Mouse (Mus musculus) megakaryocyte, embryonic 14.5 days (primary cell): Measurements from ENCODE around the gene Cpa4. TPM values are rescaled to one million over a fixed set of nuclear protein-coding genes. Genes with fewer than 3 reads are reported as not detected.

ENCODE experiments used
- H3K27me3 ChIP-seq: replicated peaks from 2 replicates; pipeline ENCODE3; 2012; ENCODE audit warnings: inconsistent platforms
- H3K36me3 ChIP-seq: replicated peaks from 2 replicates; pipeline ENCODE3; 2012; ENCODE audit warnings: low read length, inconsistent platforms, mixed read lengths
- H3K4me1 ChIP-seq: 2 replicates; pipeline ENCODE4 v1.6.1; 2012; ENCODE audit warnings: inconsistent platforms
- H3K4me3 ChIP-seq: replicated peaks from 2 replicates; pipeline ENCODE3; 2012; ENCODE audit warnings: moderate library complexity, mild to moderate bottlenecking, inconsistent platforms
- H3K9me3 ChIP-seq: 2 replicates; pipeline ENCODE4 v1.6.1; 2012; ENCODE audit warnings: inconsistent platforms
- FLI1 ChIP-seq: IDR thresholded peaks from 2 replicates; pipeline ENCODE4 v1.6.1; 2012; ENCODE audit warnings: low read length, inconsistent platforms, mixed read lengths
- GATA1 ChIP-seq: IDR thresholded peaks from 3 replicates; pipeline ENCODE4 v1.6.1; 2012; ENCODE audit warnings: mixed read lengths, low read length, inconsistent platforms, borderline replicate concordance
- polyA plus RNA-seq: library from polyadenylated mRNA; stranded (reverse); fragments of >175 nt; gene quantifications from 2 replicates; pipeline ENCODE4 v1.2.3, GENCODE M21; 2012; ENCODE audit warnings: low replicate concordance; ENCODE audit not compliant: insufficient read depth

Gene Cpa4
- polyA plus RNA-seq, 1 experiment: not detected

- H3K4me1 ChIP-seq: no peaks in the 10 kb centered on the region
- TF ChIP-seq GATA1 (no peak), FLI1 (no peak)
- no peaks in the 10 kb centered on the region for H3K36me3 ChIP-seq
- no peak overlapping the region for H3K4me3 ChIP-seq
- H3K27me3 ChIP-seq: peaks cover 23% of the 10 kb centered on the region
- no peaks in the 10 kb centered on the region for H3K9me3 ChIP-seq
These were observed 36.9 kb downstream of the Cpa4 start for GRCm38 (mm10) chr6:30605111-30605510.

- Histone ChIP-seq H3K4me1 (no peaks in the 10 kb centered on the region), H3K27me3 (peaks cover 24% of the 10 kb centered on the region), H3K36me3 (no peaks in the 10 kb centered on the region), H3K9me3 (no peaks in the 10 kb centered on the region), H3K4me3 (no peak overlapping the region)
- TF ChIP-seq GATA1: no peak
- TF ChIP-seq FLI1: no peak
These were observed 37.5 kb downstream of the Cpa4 start for GRCm38 (mm10) chr6:30605672-30606071.

- peaks cover 53% of the 10 kb centered on the region for H3K27me3 ChIP-seq
- H3K9me3 ChIP-seq: no peaks in the 10 kb centered on the region
- no peak for TF ChIP-seq GATA1
- no peak for TF ChIP-seq FLI1
- no peaks in the 10 kb centered on the region for H3K36me3 ChIP-seq
- H3K4me3 ChIP-seq: no peak within 1 kb of the TSS
- no peaks in the 10 kb centered on the region for H3K4me1 ChIP-seq
These were observed 42.5 kb downstream of the Cpa4 start, which contains the start of gene Cpa5 for GRCm38 (mm10) chr6:30610710-30611109. Cpa5 (plus strand) TSS chr6:30611010.

- no peaks in the 10 kb centered on the region; the same call in 1 of the 2 replicates for H3K4me1 ChIP-seq
- TF ChIP-seq FLI1: no peak
- no peak for TF ChIP-seq GATA1
These were observed 43.0 kb downstream of the Cpa4 start for GRCm38 (mm10) chr6:30611212-30611611.

GRCm38 (mm10) chr6:30614251-30614650 is 46.1 kb downstream of the Cpa4 start:
- Histone ChIP-seq H3K36me3 (no peaks in the 10 kb centered on the region), H3K4me1 (peaks cover 16% of the 10 kb centered on the region), H3K9me3 (no peaks in the 10 kb centered on the region), H3K4me3 (no peak overlapping the region), H3K27me3 (peaks cover 84% of the 10 kb centered on the region)
- TF ChIP-seq GATA1 (no peak), FLI1 (no peak)

More at GRCm38 (mm10) chr6:30611212-30611611, 43.0 kb downstream of the Cpa4 start:
- Histone ChIP-seq H3K27me3 (peaks cover 58% of the 10 kb centered on the region), H3K4me3 (no peak overlapping the region), H3K9me3 (no peaks in the 10 kb centered on the region), H3K36me3 (no peaks in the 10 kb centered on the region)

GRCm38 (mm10) chr6:30615741-30616140 is 47.6 kb downstream of the Cpa4 start:
- Histone ChIP-seq H3K27me3 (peaks cover 94% of the 10 kb centered on the region), H3K4me1 (peaks cover 16% of the 10 kb centered on the region), H3K36me3 (no peaks in the 10 kb centered on the region), H3K9me3 (no peaks in the 10 kb centered on the region), H3K4me3 (no peak overlapping the region)
- no peak for TF ChIP-seq GATA1
- no peak for TF ChIP-seq FLI1

GRCm38 (mm10) chr6:30616491-30616941 is 48.3 kb downstream of the Cpa4 start:
- H3K9me3 ChIP-seq: no peaks in the 10 kb centered on the region
- no peak for TF ChIP-seq GATA1
- no peak for TF ChIP-seq FLI1
- H3K27me3 ChIP-seq: peaks cover 95% of the 10 kb centered on the region
- H3K4me3 ChIP-seq: no peak overlapping the region
- no peaks in the 10 kb centered on the region for H3K36me3 ChIP-seq
- H3K4me1 ChIP-seq: peaks cover 16% of the 10 kb centered on the region

GRCm38 (mm10) chr6:30617020-30617958 is 49.1 kb downstream of the Cpa4 start:
- TF ChIP-seq FLI1 (no peak), GATA1 (no peak)
- H3K4me1 ChIP-seq: peaks cover 16% of the 10 kb centered on the region
- peaks cover 92% of the 10 kb centered on the region for H3K27me3 ChIP-seq
- H3K36me3 ChIP-seq: no peaks in the 10 kb centered on the region
- H3K4me3 ChIP-seq: peak overlapping the region; percentile 85
- H3K9me3 ChIP-seq: no peaks in the 10 kb centered on the region

- no peak for TF ChIP-seq GATA1
- TF ChIP-seq FLI1: no peak
- Histone ChIP-seq H3K4me3 (peak overlapping the region; percentile 85), H3K27me3 (peaks cover 93% of the 10 kb centered on the region), H3K4me1 (peaks cover 16% of the 10 kb centered on the region), H3K9me3 (no peaks in the 10 kb centered on the region), H3K36me3 (no peaks in the 10 kb centered on the region)
These were observed 49.9 kb downstream of the Cpa4 start for GRCm38 (mm10) chr6:30617959-30618590.

GRCm38 (mm10) chr6:30618735-30619134 is 50.6 kb downstream of the Cpa4 start:
- peaks cover 94% of the 10 kb centered on the region for H3K27me3 ChIP-seq
- no peaks in the 10 kb centered on the region for H3K36me3 ChIP-seq
- H3K9me3 ChIP-seq: no peaks in the 10 kb centered on the region
- no peak for TF ChIP-seq GATA1
- no peak for TF ChIP-seq FLI1
- H3K4me3 ChIP-seq: no peak overlapping the region
- H3K4me1 ChIP-seq: peaks cover 16% of the 10 kb centered on the region
